Mouse (Mus musculus) midbrain, embryonic 14.5 days (tissue): ENCODE data around the gene Shh. TPM values are rescaled to one million over a fixed set of nuclear protein-coding genes. Genes with fewer than 3 reads are reported as not detected.

Experiments
- ATAC-seq: fragments of 200-750 bp; cut with Nextera tagmentation; 2 replicates; pipeline ENCODE4 v1.8.0; 2017; ENCODE audit warnings: moderate number of reproducible peaks, moderate library complexity; ENCODE audit not compliant: low FRiP score, low TSS enrichment
- DNase-seq: peaks from one replicate; pipeline ENCODE4 v3.0.0-alpha.2; 2015
- H3K27ac ChIP-seq: fragments of 300-500 bp; sonication (generic); replicated peaks from 2 replicates; pipeline ENCODE4 v1.5.1; 2014; ENCODE audit warnings: mild to moderate bottlenecking, low read depth, low read length, moderate library complexity
- H3K27me3 ChIP-seq: fragments of 300-500 bp; sonication (generic); 2 replicates; pipeline ENCODE4 v1.6.1; 2014; ENCODE audit warnings: low read length, control low read depth, mixed read lengths; ENCODE audit not compliant: control insufficient read depth, insufficient read depth
- H3K36me3 ChIP-seq: fragments of 300-500 bp; sonication (generic); 2 replicates; pipeline ENCODE4 v1.6.1; 2014; ENCODE audit warnings: low read length, control low read depth; ENCODE audit not compliant: control insufficient read depth, insufficient read depth
- H3K4me1 ChIP-seq: fragments of 300-500 bp; sonication (generic); 2 replicates; pipeline ENCODE4 v1.6.1; 2014; ENCODE audit warnings: mild to moderate bottlenecking, antibody characterized with exemption, low read length, control low read depth; ENCODE audit not compliant: control insufficient read depth, insufficient read depth
- H3K4me2 ChIP-seq: fragments of 300-500 bp; sonication (generic); 2 replicates; pipeline ENCODE4 v1.6.1; 2014; ENCODE audit warnings: mild to moderate bottlenecking, low read length, moderate library complexity
- H3K4me3 ChIP-seq: fragments of 300-500 bp; sonication (generic); replicated peaks from 2 replicates; pipeline ENCODE4 v1.5.1; 2014; ENCODE audit warnings: low read depth, low read length
- H3K9ac ChIP-seq: fragments of 300-500 bp; sonication (generic); replicated peaks from 2 replicates; pipeline ENCODE4 v1.6.1; 2014; ENCODE audit warnings: mild to moderate bottlenecking, low read length, moderate library complexity
- H3K9me3 ChIP-seq: fragments of 300-500 bp; sonication (generic); 2 replicates; pipeline ENCODE4 v1.6.1; 2016; ENCODE audit warnings: low read length, control low read depth, mixed read lengths; ENCODE audit not compliant: control insufficient read depth
- WGBS: fragments of 180-500 bp; shearing (Covaris S2); extraction: QIAGEN DNeasy Blood & Tissue Kit; methylation state at CpG from one replicate; pipeline ENCODE4 v1.1.7; 2014; 5-methylcytosine and 5-hydroxymethylcytosine counted together
- polyA plus RNA-seq: library from polyadenylated mRNA; unstranded; fragments of >200 nt; fragmentation: Nextera tagmentation; extraction: Ambion mirVana; gene quantifications from 2 replicates; pipeline ENCODE4 v1.2.1, GENCODE M21; 2014

The Shh gene
- polyA plus RNA-seq, 1 experiment from 2014 or later: 0.58 TPM

GRCm38 (mm10) chr5:28414076-28414475 lies 53.0 kb downstream of the Shh start:
- ATAC-seq (no peak), DNase-seq (no peak)
- Histone ChIP-seq H3K27me3 (no peaks in the 10 kb centered on the region), H3K4me3 (no peak overlapping the region), H3K27ac (no peak overlapping the region), H3K9me3 (no peaks in the 10 kb centered on the region), H3K4me1 (no peaks in the 10 kb centered on the region), H3K9ac (no peak overlapping the region), H3K36me3 (peaks cover 84% of the 10 kb centered on the region), H3K4me2 (no peak overlapping the region)
- WGBS: 91% methylated on average over 3 of the region's 3 CpGs

DNA sequence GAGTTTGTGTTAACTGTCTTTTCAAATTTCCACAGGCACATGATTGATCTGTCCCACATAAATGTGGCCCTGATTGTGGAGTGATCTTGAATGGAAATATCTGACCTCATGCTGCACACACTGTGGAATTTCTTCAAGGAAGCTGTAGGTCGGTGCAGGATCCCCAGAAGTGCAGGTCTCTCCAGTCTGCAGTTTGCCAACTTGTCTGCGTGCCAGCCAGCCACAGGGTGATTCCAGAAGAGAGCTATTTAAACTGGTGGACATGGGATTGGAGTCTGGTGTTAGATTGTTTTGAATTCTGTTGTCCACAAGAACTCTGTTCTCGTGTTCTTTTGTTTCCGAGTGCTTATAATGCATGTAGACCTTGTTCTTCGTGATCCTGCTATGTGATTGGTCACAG lies 53.5 kb downstream of the Shh start:
- Histone ChIP-seq H3K36me3 (peaks cover 84% of the 10 kb centered on the region), H3K27me3 (no peaks in the 10 kb centered on the region), H3K27ac (no peak overlapping the region), H3K9ac (no peak overlapping the region), H3K4me3 (no peak overlapping the region), H3K9me3 (no peaks in the 10 kb centered on the region), H3K4me2 (no peak overlapping the region), H3K4me1 (no peaks in the 10 kb centered on the region)
- ATAC-seq (no peak), DNase-seq (no peak)
- 94% methylated on average over 5 of the region's 5 CpGs for WGBS

DNA sequence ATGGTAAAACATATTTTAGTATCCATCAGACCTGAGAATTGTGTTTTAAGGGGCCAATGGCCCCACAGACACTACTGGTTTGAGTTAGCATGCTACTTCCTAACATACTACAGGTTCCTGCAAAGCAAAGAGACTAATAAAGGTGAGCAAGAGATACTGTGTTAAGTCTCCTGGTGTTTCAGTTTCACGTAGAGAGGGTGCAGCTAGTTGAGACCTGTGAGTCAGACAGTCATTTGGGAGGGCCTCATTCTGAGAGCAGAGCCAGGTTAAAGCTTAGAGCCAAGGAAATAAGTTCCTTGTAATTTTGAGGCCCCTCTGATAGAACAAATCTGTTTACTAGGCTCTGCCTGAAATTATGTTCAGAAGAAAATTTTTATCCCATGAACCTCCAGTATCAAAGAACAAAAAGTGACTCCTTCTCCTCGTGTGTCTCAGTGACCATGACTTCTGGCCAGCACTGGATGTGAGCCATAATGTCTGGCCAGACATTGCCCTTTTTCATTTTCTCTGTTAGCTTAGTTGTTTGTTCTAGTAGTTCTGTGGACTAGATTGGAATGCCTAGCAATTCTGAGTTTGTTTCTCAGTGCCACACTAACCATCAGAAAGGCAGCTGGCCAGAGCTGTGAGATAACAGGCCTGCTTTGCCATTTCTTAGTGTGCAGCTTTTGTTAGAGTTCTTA lies 54.9 kb downstream of the Shh start:
- no peaks in the 10 kb centered on the region for H3K9me3 ChIP-seq
- H3K36me3 ChIP-seq: peaks cover 82% of the 10 kb centered on the region
- no peak for ATAC-seq
- H3K27ac ChIP-seq: no peak overlapping the region
- H3K4me2 ChIP-seq: no peak overlapping the region
- H3K4me3 ChIP-seq: no peak overlapping the region
- H3K27me3 ChIP-seq: no peaks in the 10 kb centered on the region
- no peaks in the 10 kb centered on the region for H3K4me1 ChIP-seq
- WGBS: 88% methylated on average over 2 of the region's 2 CpGs
- DNase-seq: no peak
- no peak overlapping the region for H3K9ac ChIP-seq

Other genes starting within 250 kb of the Shh start
- 67.4 and 99.4 TPM in 2 replicates for gene Cnpy1, start 221.4 kb downstream of the Shh start, polyA plus RNA-seq
- gene Rbm33, start 150.1 kb downstream of the Shh start, polyA plus RNA-seq: 24.0 and 31.4 TPM in 2 replicates